Mouse (Mus musculus): Measurements from ENCODE around the gene Tbx15. TPM values are rescaled to one million over a fixed set of nuclear protein-coding genes. Genes with fewer than 3 reads are reported as not detected.

Gene Tbx15
- total and polyA plus RNA-seq, 3 experiments = 0.11 TPM; not detected in 2

- no peak for TF ChIP-seq CTCF (IDR thresholded peaks at IDR 0.05; ENCODE audit: low read depth, low read length)
- no peak for TF ChIP-seq GATA1 (IDR thresholded peaks at IDR 0.05; ENCODE audit: borderline replicate concordance, low read length)
- no peak for TF ChIP-seq POLR2AphosphoS5 (IDR thresholded peaks at IDR 0.05; ENCODE audit: insufficient replicate concordance, low read depth, low read length)
- no peak for TF ChIP-seq GATA2 (IDR thresholded peaks at IDR 0.05; ENCODE audit: borderline replicate concordance, low read depth, low read length)
- no peak for TF ChIP-seq TAL1 (conservative IDR thresholded peaks at IDR 0.05; ENCODE audit: low read depth, low read length)
- Histone ChIP-seq H3K4me1 (ENCODE audit: insufficient read depth, low read depth, low read length) (no peaks in the 10 kb centered on the region), H3K27me3 (ENCODE audit: insufficient read depth, low read length) (no peaks in the 10 kb centered on the region), H3K9me3 (replicated peaks) (peaks cover 31% of the 10 kb centered on the region), H3K36me3 (replicated peaks) (no peaks in the 10 kb centered on the region), H3K4me3 (ENCODE audit: low read depth, low read length) (no peak overlapping the region)
- ATAC-seq (ENCODE audit: extremely low read depth, insufficient number of reproducible peaks, low FRiP score, poor library complexity, severe bottlenecking) (no peak), DNase-seq (ENCODE audit: low spot score) (no peak)
Measured at GRCm38 (mm10) chr3:99295301-99295700, 55.1 kb downstream of the Tbx15 start.

GRCm38 (mm10) chr3:99296186-99296585 lies 56.0 kb downstream of the Tbx15 start:
- peaks cover 26% of the 10 kb centered on the region for H3K9me3 ChIP-seq (replicated peaks)
- H3K36me3 ChIP-seq (replicated peaks) = no peaks in the 10 kb centered on the region
- no peak overlapping the region for H3K4me3 ChIP-seq (ENCODE audit: low read depth, low read length)
- no peak for ATAC-seq (ENCODE audit: extremely low read depth, insufficient number of reproducible peaks, low FRiP score, poor library complexity, severe bottlenecking)
- TF ChIP-seq TAL1 (conservative IDR thresholded peaks at IDR 0.05; ENCODE audit: low read depth, low read length) = no peak
- TF ChIP-seq CTCF (IDR thresholded peaks at IDR 0.05; ENCODE audit: low read depth, low read length) = no peak
- TF ChIP-seq POLR2AphosphoS5 (IDR thresholded peaks at IDR 0.05; ENCODE audit: insufficient replicate concordance, low read depth, low read length) = no peak
- TF ChIP-seq GATA2 (IDR thresholded peaks at IDR 0.05; ENCODE audit: borderline replicate concordance, low read depth, low read length) = no peak
- TF ChIP-seq GATA1 (IDR thresholded peaks at IDR 0.05; ENCODE audit: borderline replicate concordance, low read length) = no peak
- H3K27me3 ChIP-seq (ENCODE audit: insufficient read depth, low read length) = no peaks in the 10 kb centered on the region
- DNase-seq (ENCODE audit: low spot score) = no peak
- H3K4me1 ChIP-seq (ENCODE audit: insufficient read depth, low read depth, low read length) = no peaks in the 10 kb centered on the region

GRCm38 (mm10) chr3:99300846-99301245 lies 60.7 kb downstream of the Tbx15 start:
- Histone ChIP-seq H3K9me3 (replicated peaks) (peaks cover 12% of the 10 kb centered on the region), H3K27me3 (ENCODE audit: insufficient read depth, low read length) (no peaks in the 10 kb centered on the region), H3K4me3 (ENCODE audit: low read depth, low read length) (no peak overlapping the region), H3K36me3 (replicated peaks) (no peaks in the 10 kb centered on the region), H3K4me1 (ENCODE audit: insufficient read depth, low read depth, low read length) (no peaks in the 10 kb centered on the region)
- DNase-seq (ENCODE audit: low spot score) (no peak), ATAC-seq (ENCODE audit: extremely low read depth, insufficient number of reproducible peaks, low FRiP score, poor library complexity, severe bottlenecking) (no peak)
- TF ChIP-seq TAL1 (conservative IDR thresholded peaks at IDR 0.05; ENCODE audit: low read depth, low read length) = no peak
- no peak for TF ChIP-seq CTCF (IDR thresholded peaks at IDR 0.05; ENCODE audit: low read depth, low read length)
- TF ChIP-seq POLR2AphosphoS5 (IDR thresholded peaks at IDR 0.05; ENCODE audit: insufficient replicate concordance, low read depth, low read length) = no peak
- TF ChIP-seq GATA2 (IDR thresholded peaks at IDR 0.05; ENCODE audit: borderline replicate concordance, low read depth, low read length) = no peak
- no peak for TF ChIP-seq GATA1 (IDR thresholded peaks at IDR 0.05; ENCODE audit: borderline replicate concordance, low read length)

DNA sequence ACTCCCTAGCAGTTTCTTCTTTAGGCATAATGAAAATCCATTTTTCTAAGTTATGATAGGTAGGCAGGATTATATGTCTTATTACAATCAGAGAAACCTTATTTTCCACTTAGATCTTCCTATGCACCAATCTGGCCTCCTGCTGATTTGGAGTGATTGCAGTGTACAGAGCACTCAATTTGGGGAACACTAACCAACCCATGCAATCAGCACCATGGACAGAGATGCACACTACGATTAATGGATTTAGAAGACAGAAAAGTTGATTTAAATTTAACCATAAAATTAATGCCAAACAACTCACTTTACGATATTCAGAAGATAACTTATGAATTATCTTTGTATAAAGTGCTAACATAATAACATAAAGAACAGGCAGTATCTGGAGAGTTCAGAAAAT lies 70.7 kb downstream of the Tbx15 start:
- H3K27me3 ChIP-seq (ENCODE audit: insufficient read depth, low read length) = no peaks in the 10 kb centered on the region
- peaks cover 17% of the 10 kb centered on the region for H3K9me3 ChIP-seq (replicated peaks)
- no peak overlapping the region for H3K4me3 ChIP-seq (ENCODE audit: low read depth, low read length)
- no peaks in the 10 kb centered on the region for H3K4me1 ChIP-seq (ENCODE audit: insufficient read depth, low read depth, low read length)
- ATAC-seq (ENCODE audit: extremely low read depth, insufficient number of reproducible peaks, low FRiP score, poor library complexity, severe bottlenecking) = no peak
- no peak for TF ChIP-seq GATA2 (IDR thresholded peaks at IDR 0.05; ENCODE audit: borderline replicate concordance, low read depth, low read length)
- no peak for TF ChIP-seq CTCF (IDR thresholded peaks at IDR 0.05; ENCODE audit: low read depth, low read length)
- TF ChIP-seq TAL1 (conservative IDR thresholded peaks at IDR 0.05; ENCODE audit: low read depth, low read length) = no peak
- no peak for TF ChIP-seq POLR2AphosphoS5 (IDR thresholded peaks at IDR 0.05; ENCODE audit: insufficient replicate concordance, low read depth, low read length)
- TF ChIP-seq GATA1 (IDR thresholded peaks at IDR 0.05; ENCODE audit: borderline replicate concordance, low read length) = no peak
- DNase-seq (ENCODE audit: low spot score) = no peak
- H3K36me3 ChIP-seq (replicated peaks) = no peaks in the 10 kb centered on the region

GRCm38 (mm10) chr3:99311943-99312635 lies 71.9 kb downstream of the Tbx15 start:
- no peak for ATAC-seq (ENCODE audit: extremely low read depth, insufficient number of reproducible peaks, low FRiP score, poor library complexity, severe bottlenecking)
- peaks cover 19% of the 10 kb centered on the region for H3K9me3 ChIP-seq (replicated peaks)
- H3K36me3 ChIP-seq (replicated peaks) = no peaks in the 10 kb centered on the region
- TF ChIP-seq POLR2AphosphoS5 (IDR thresholded peaks at IDR 0.05; ENCODE audit: insufficient replicate concordance, low read depth, low read length) (no peak), TAL1 (conservative IDR thresholded peaks at IDR 0.05; ENCODE audit: low read depth, low read length) (no peak), CTCF (IDR thresholded peaks at IDR 0.05; ENCODE audit: low read depth, low read length) (no peak), GATA2 (IDR thresholded peaks at IDR 0.05; ENCODE audit: borderline replicate concordance, low read depth, low read length) (no peak), GATA1 (IDR thresholded peaks at IDR 0.05; ENCODE audit: borderline replicate concordance, low read length) (no peak)
- no peak for DNase-seq (ENCODE audit: low spot score)
- no peak overlapping the region for H3K4me3 ChIP-seq (ENCODE audit: low read depth, low read length)
- H3K4me1 ChIP-seq (ENCODE audit: insufficient read depth, low read depth, low read length) = no peaks in the 10 kb centered on the region
- no peaks in the 10 kb centered on the region for H3K27me3 ChIP-seq (ENCODE audit: insufficient read depth, low read length)

- Histone ChIP-seq H3K36me3 (replicated peaks) (no peaks in the 10 kb centered on the region), H3K4me1 (ENCODE audit: insufficient read depth, low read depth, low read length) (no peaks in the 10 kb centered on the region), H3K4me3 (ENCODE audit: low read depth, low read length) (no peak overlapping the region), H3K27me3 (ENCODE audit: insufficient read depth, low read length) (no peaks in the 10 kb centered on the region), H3K9me3 (replicated peaks) (0 out of 2 replicates have a peak, but pooled peaks cover 4% of the 10 kb centered on the region)
- no peak for TF ChIP-seq CTCF (IDR thresholded peaks at IDR 0.05; ENCODE audit: low read depth, low read length)
- TF ChIP-seq POLR2AphosphoS5 (IDR thresholded peaks at IDR 0.05; ENCODE audit: insufficient replicate concordance, low read depth, low read length) = no peak
- TF ChIP-seq TAL1 (conservative IDR thresholded peaks at IDR 0.05; ENCODE audit: low read depth, low read length) = no peak
- no peak for TF ChIP-seq GATA2 (IDR thresholded peaks at IDR 0.05; ENCODE audit: borderline replicate concordance, low read depth, low read length)
- TF ChIP-seq GATA1 (IDR thresholded peaks at IDR 0.05; ENCODE audit: borderline replicate concordance, low read length) = no peak
- ATAC-seq (ENCODE audit: extremely low read depth, insufficient number of reproducible peaks, low FRiP score, poor library complexity, severe bottlenecking) = no peak
- no peak for DNase-seq (ENCODE audit: low spot score)
Measured at GRCm38 (mm10) chr3:99322345-99322744, 82.2 kb downstream of the Tbx15 start.

Measured in G1E (cell line).